Mouse (Mus musculus): ENCODE measurements around the gene Camk1g. TPM values are rescaled to one million over a fixed set of nuclear protein-coding genes. Genes with fewer than 3 reads are reported as not detected.

Camk1g gene
- polyA plus RNA-seq, 1 experiment from 2014 or later = 0.86 TPM

DNA sequence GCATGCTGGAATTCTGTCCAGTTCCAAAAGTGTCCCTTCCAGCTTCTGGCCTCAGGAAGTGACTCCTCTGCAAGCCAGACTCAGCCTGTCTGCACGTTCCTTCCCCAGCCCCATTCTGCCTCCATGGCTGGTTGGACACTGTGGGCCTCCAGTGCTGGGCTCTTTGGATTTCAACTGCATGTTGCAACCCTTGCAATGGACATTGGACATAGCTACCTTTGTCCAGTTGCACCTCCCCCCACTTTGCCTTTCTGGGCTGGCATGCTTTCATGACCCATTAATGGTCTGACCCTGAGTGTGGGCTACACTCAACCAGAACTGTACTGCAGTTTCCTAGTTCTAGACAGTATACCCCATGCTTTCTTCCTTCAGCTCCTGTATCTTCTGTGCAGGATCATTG, 58.5 kb downstream of the Camk1g start:
- Histone ChIP-seq H3K4me2 (no peak overlapping the region), H3K9me3 (replicated peaks) (no peaks in the 10 kb centered on the region), H3K36me3 (no peaks in the 10 kb centered on the region), H3K4me1 (peaks cover 3% of the 10 kb centered on the region; the same call in 1 of the 2 replicates), H3K27me3 (replicated peaks) (no peaks in the 10 kb centered on the region), H3K4me3 (no peak overlapping the region), H3K9ac (no peak overlapping the region), H3K27ac (no peak overlapping the region; the same call in 1 of the 2 replicates)
- peak; percentile 79 for ATAC-seq
- 46% methylated on average over 1 of the region's 1 CpGs for WGBS (ENCODE audit: insufficient replicate concordance)

DNA sequence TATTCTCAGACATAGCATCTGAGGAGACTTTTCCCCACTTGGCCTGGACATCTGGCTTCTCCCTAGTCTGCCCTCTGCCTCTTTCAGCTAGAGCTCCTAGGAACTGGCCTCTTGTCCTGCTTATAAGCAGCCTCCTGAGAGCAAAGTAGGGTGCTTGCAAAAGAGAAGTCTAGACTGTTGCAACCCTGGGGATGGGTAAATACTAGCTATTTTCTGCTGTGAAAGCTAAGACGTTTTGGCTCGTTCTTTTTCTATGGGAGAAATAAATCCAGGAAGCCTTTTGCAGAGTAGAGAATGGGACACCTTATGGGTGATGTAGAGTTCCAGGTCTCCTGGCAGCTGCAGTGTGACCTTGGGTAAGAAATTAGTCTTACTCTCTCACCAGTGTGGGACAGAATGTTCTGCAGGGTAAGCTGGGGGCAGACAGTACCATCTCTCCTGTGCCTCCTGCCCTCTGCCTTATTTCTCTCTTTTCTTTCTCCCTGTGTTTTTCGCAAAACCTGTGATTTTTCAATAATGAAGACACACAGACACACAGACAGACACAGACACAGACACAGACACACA, 59.5 kb downstream of the Camk1g start:
- Histone ChIP-seq H3K27ac (no peak overlapping the region), H3K9me3 (replicated peaks) (no peaks in the 10 kb centered on the region), H3K4me3 (no peak overlapping the region), H3K4me2 (no peak overlapping the region), H3K4me1 (peaks cover 3% of the 10 kb centered on the region; the same call in 1 of the 2 replicates), H3K27me3 (replicated peaks) (no peaks in the 10 kb centered on the region), H3K36me3 (no peaks in the 10 kb centered on the region), H3K9ac (no peak overlapping the region)
- 59% methylated on average over 3 of the region's 3 CpGs for WGBS (ENCODE audit: insufficient replicate concordance)
- no peak for ATAC-seq

DNA sequence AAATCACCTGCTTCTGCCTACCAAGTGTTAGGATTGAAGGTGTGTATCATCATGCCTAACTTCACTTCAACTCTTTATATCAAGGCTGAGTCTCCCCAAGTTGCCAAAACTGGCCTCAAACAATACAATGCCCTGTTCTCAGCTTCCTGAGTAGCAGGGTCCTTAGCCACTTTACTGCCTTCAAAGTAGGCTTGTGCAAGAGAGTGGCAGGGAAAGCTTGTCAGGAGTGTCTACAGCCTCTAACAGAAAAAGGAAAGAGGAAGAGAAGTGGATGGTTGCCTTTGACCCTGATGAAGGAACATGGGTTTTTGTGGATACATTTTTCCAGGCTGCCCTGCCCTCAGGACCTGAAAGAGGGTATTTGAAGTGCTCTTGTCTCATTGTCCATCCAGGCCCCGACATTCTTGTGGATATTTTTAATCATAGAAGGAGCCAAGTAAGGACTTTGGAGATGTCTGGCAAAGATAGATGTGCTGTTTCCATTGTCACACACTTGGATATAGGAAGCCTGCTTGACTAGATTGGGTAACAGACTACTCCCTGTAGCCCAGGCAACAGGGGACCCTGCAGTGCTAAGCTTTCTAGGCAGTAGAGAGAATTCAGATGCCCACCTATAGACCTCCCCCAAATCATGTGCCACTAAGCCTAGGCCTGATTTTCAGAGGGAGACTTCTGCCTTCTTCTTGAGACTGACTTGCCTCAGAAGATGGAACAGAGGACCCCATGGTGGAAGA, 60.1 kb downstream of the Camk1g start:
- ATAC-seq = no peak
- Histone ChIP-seq H3K4me2 (no peak overlapping the region), H3K9ac (no peak overlapping the region), H3K36me3 (no peaks in the 10 kb centered on the region), H3K4me3 (no peak overlapping the region), H3K4me1 (peaks cover 3% of the 10 kb centered on the region; the same call in 1 of the 2 replicates), H3K9me3 (replicated peaks) (no peaks in the 10 kb centered on the region), H3K27ac (no peak overlapping the region), H3K27me3 (replicated peaks) (no peaks in the 10 kb centered on the region)
- WGBS (ENCODE audit: insufficient replicate concordance) = 14% methylated on average over 1 of the region's 1 CpGs

DNA sequence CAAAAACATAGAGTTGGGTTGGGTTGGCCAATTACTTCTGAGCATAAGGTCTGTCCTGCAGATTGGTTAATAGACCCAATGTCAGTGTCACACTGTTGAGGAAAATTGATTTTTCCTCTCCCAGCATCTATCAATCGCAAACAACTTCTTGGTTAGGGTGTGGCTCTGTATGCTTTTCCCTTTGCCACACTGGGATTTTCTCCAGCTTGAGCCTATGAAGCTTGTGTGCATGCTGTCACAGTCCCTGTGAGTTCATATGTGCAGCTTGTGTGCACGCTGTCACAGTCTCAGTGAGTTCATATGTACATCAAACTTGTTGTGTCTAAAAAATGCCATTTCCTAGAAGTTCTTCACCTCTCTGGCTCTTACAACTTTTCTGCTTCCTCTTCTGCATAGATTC, 63.3 kb downstream of the Camk1g start:
- ATAC-seq = no peak
- H3K36me3 ChIP-seq = no peaks in the 10 kb centered on the region
- H3K4me2 ChIP-seq = no peak overlapping the region
- H3K27ac ChIP-seq = no peak overlapping the region
- no peak overlapping the region for H3K4me3 ChIP-seq
- no peak overlapping the region for H3K9ac ChIP-seq
- H3K9me3 ChIP-seq (replicated peaks) = no peaks in the 10 kb centered on the region
- 69% methylated on average over 2 of the region's 2 CpGs for WGBS (ENCODE audit: insufficient replicate concordance)
- no peaks in the 10 kb centered on the region for H3K4me1 ChIP-seq
- no peaks in the 10 kb centered on the region for H3K27me3 ChIP-seq (replicated peaks)

DNA sequence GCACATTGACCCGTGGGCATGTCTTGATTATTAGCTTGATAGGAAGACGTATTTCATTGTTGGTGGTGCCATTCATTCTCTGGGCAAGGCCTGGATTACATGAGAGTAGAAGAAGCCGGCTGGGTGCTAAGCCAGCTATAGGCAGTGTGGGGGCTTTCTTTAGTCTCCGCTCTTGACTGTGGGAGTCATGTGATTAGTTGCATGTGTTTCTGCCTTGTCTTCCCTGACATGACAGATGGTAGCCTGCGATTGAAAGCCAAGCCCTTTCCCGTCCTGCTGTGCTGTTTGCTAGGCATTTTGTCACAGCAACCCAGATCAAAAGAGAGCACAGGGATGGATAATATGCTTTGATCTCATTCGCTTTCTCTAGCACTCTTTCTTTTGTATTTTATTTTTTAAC, 64.7 kb downstream of the Camk1g start:
- no peak overlapping the region for H3K4me3 ChIP-seq
- H3K36me3 ChIP-seq = no peaks in the 10 kb centered on the region
- no peak overlapping the region for H3K27ac ChIP-seq
- no peak for ATAC-seq
- no peak overlapping the region for H3K9ac ChIP-seq
- H3K9me3 ChIP-seq (replicated peaks) = no peaks in the 10 kb centered on the region
- H3K4me2 ChIP-seq = no peak overlapping the region
- WGBS (ENCODE audit: insufficient replicate concordance) = 46% methylated on average over 7 of the region's 7 CpGs
- no peaks in the 10 kb centered on the region for H3K27me3 ChIP-seq (replicated peaks)
- H3K4me1 ChIP-seq = no peaks in the 10 kb centered on the region

DNA sequence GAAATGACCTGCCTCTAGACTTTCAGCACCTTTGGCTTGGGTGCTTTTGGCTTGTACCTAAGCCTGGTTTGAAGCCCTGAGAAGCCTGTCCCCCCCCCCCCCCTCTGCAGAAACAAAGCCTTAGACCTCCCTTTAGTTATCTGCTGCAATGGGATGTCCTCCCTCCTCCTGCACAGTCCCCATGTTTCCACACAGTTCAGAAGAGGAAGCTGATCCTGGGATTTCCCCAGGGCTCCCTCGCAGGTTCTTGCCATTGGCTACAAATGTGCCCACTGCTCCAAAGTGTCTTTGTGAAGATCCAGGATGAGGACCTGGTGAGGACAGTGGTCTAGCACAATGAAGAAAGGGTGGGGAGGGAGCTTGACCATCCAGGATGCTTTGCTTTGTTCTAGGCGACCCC, 67.0 kb downstream of the Camk1g start:
- H3K27ac ChIP-seq = no peak overlapping the region
- H3K4me3 ChIP-seq = no peak overlapping the region
- no peaks in the 10 kb centered on the region for H3K27me3 ChIP-seq (replicated peaks)
- no peak overlapping the region for H3K9ac ChIP-seq
- WGBS (ENCODE audit: insufficient replicate concordance) = 21% methylated on average over 2 of the region's 2 CpGs
- H3K4me1 ChIP-seq = no peaks in the 10 kb centered on the region
- no peak overlapping the region for H3K4me2 ChIP-seq
- H3K36me3 ChIP-seq = no peaks in the 10 kb centered on the region
- no peak for ATAC-seq
- H3K9me3 ChIP-seq (replicated peaks) = no peaks in the 10 kb centered on the region

DNA sequence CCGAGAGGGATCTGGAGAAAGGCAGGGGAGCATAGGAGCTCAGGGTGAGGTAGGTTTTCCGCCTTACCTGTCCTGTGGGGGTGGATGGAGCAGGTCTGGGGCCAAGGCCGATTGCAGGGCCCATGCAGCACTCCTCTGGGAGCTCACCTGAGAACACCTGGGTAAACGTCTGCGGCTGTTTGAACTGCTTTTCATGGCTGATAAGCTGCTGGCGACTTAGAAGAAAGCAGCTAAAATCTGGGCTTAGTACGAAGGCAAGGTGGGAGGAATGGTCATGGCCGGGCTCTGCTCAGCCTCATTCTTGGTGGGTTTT, 68.0 kb downstream of the Camk1g start:
- 49% methylated on average over 8 of the region's 8 CpGs for WGBS (ENCODE audit: insufficient replicate concordance)
- no peak overlapping the region for H3K4me2 ChIP-seq
- H3K4me1 ChIP-seq = no peaks in the 10 kb centered on the region
- no peak overlapping the region for H3K27ac ChIP-seq
- H3K9ac ChIP-seq = no peak overlapping the region
- ATAC-seq = no peak
- H3K9me3 ChIP-seq (replicated peaks) = no peaks in the 10 kb centered on the region
- no peaks in the 10 kb centered on the region for H3K36me3 ChIP-seq
- H3K4me3 ChIP-seq = no peak overlapping the region
- H3K27me3 ChIP-seq (replicated peaks) = no peaks in the 10 kb centered on the region

DNA sequence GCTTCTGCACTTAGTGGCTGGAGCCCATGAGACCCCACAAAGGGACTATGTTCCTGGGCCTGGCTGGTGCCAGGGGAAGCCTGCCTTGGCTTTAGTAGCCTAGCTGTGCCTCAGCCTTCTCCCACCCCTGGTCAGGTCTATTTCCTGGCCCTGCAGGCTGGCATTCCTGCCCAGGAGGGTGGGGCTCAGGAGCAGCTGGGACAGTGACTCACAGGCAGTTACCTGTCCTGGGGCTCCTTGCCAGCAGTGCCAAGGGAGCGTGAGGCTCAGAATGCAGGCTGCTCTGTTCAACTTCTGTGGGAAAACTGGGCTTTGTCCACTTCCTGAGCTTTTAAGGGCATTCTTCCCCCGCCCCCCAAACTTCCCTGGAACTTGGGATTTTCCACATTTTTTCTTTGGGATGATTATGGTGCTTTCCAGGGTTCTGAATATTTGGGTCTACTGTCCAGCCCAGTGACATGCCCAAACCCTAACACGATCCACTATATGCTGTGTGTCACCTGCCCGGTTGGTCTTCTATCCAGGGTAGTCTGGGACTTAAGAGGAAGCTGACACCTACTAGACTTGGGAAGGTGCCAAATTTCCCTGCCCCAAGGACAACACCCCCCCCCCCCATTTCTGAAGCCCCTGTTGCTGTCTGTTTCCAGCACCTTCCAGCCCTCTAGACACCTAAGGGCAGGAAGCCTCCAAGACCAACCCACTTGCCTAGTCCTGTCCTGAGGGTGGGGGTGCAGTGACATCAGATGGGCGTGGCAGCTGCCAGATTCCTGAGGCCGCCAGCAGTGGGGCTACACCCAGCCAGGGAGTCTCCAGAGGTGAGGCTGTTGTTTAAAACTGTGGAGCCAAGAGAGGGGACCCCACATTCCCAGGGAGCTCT, 68.6 kb downstream of the Camk1g start:
- ATAC-seq = peak; percentile 40; the same call in 1 of the 2 replicates
- Histone ChIP-seq H3K36me3 (no peaks in the 10 kb centered on the region), H3K4me3 (no peak overlapping the region), H3K4me1 (no peaks in the 10 kb centered on the region), H3K9ac (no peak overlapping the region), H3K27me3 (replicated peaks) (no peaks in the 10 kb centered on the region), H3K9me3 (replicated peaks) (no peaks in the 10 kb centered on the region), H3K27ac (no peak overlapping the region), H3K4me2 (no peak overlapping the region)
- WGBS (ENCODE audit: insufficient replicate concordance) = 53% methylated on average over 6 of the region's 6 CpGs

DNA sequence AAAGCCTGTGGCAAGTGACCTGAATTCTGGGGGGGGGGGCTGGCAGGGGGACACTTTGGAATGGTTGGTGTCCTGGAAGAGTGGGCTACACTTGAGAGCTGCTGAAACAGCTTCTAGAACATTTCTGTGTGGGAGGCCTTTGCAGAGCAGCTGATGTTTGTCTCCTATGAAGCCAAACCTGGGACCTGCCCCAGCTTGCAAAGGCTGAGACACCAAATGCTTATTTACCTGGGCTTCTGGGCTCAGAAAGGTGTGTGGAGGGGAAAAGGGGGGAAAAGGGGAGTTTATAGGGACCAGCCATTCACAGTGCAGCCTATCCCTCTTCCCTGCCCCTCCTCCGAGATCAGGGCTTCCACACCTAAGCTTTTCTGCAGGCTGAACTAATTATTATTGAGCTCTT, 70.1 kb downstream of the Camk1g start:
- H3K9ac ChIP-seq = no peak overlapping the region
- 0 out of 2 replicates have a peak, but pooled peaks cover 2% of the 10 kb centered on the region for H3K4me1 ChIP-seq
- H3K4me3 ChIP-seq = no peak overlapping the region
- H3K36me3 ChIP-seq = no peaks in the 10 kb centered on the region
- no peaks in the 10 kb centered on the region for H3K9me3 ChIP-seq (replicated peaks)
- 39% methylated on average over 1 of the region's 1 CpGs for WGBS (ENCODE audit: insufficient replicate concordance)
- no peaks in the 10 kb centered on the region for H3K27me3 ChIP-seq (replicated peaks)
- ATAC-seq = no peak
- H3K4me2 ChIP-seq = no peak overlapping the region
- H3K27ac ChIP-seq = no peak overlapping the region

DNA sequence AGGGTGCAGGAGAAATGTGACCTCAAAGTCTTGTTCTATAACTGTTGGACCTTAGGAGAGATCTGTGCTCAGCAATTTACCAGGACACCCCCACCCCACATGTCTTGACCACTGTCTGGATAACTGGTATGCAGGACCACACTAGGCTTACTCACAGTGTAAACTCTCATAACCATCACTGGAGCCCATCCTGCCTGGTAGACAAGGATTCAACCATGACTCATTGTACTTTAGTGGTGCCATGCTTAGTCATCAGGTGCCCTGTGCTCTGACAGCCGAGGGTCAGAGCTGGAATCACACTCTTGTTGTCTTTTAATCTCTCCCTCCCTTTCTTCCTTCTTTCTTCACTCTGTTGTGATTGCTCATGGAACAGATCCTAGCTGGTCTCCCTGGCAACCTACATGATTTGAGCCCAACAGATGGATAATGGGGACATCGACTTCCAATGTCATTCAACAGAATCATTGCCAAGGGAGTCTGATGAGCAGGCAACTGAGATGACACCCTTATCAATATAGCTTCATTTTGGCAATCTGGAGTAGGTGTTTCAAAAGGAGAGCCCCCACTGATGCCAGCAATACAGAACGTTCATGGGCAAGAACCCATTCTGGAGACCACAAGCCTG, 71.8 kb downstream of the Camk1g start:
- H3K4me2 ChIP-seq = no peak overlapping the region
- H3K36me3 ChIP-seq = no peaks in the 10 kb centered on the region
- H3K9me3 ChIP-seq (replicated peaks) = no peaks in the 10 kb centered on the region
- no peak overlapping the region for H3K27ac ChIP-seq
- WGBS (ENCODE audit: insufficient replicate concordance) = 64% methylated on average over 3 of the region's 3 CpGs
- 0 out of 2 replicates have a peak, but pooled peaks cover 2% of the 10 kb centered on the region for H3K4me1 ChIP-seq
- H3K4me3 ChIP-seq = no peak overlapping the region
- H3K27me3 ChIP-seq (replicated peaks) = no peaks in the 10 kb centered on the region
- ATAC-seq = no peak
- no peak overlapping the region for H3K9ac ChIP-seq

Data from liver, embryonic 12.5 days (tissue).